Mouse (Mus musculus) midbrain, embryonic 15.5 days (tissue): ENCODE results near the gene Tmem184a. TPM values are rescaled to one million over a fixed set of nuclear protein-coding genes. Genes with fewer than 3 reads are reported as not detected.

ENCODE experiments used
- ATAC-seq: fragments of 200-750 bp; cut with Nextera tagmentation; replicated peaks from 2 replicates; pipeline ENCODE4 v1.8.0; 2017; ENCODE audit warnings: moderate TSS enrichment
- H3K27ac ChIP-seq: fragments of 300-500 bp; sonication (generic); 2 replicates; pipeline ENCODE4 v1.5.1; 2015; ENCODE audit warnings: mild to moderate bottlenecking, inconsistent platforms
- H3K27me3 ChIP-seq: fragments of 300-500 bp; sonication (generic); replicated peaks from 2 replicates; pipeline ENCODE4 v1.6.1; 2015; ENCODE audit warnings: inconsistent platforms
- H3K36me3 ChIP-seq: fragments of 300-500 bp; sonication (generic); replicated peaks from 2 replicates; pipeline ENCODE4 v1.6.1; 2015; ENCODE audit warnings: inconsistent platforms
- H3K4me1 ChIP-seq: fragments of 300-500 bp; sonication (generic); 2 replicates; pipeline ENCODE4 v1.6.1; 2015; ENCODE audit warnings: inconsistent platforms
- H3K4me2 ChIP-seq: fragments of 300-500 bp; sonication (generic); 2 replicates; pipeline ENCODE4 v1.6.1; 2015; ENCODE audit warnings: inconsistent platforms, mild to moderate bottlenecking, moderate library complexity
- H3K4me3 ChIP-seq: fragments of 300-500 bp; sonication (generic); 2 replicates; pipeline ENCODE4 v1.5.1; 2015; ENCODE audit warnings: mild to moderate bottlenecking, inconsistent platforms
- H3K9ac ChIP-seq: fragments of 300-500 bp; sonication (generic); 2 replicates; pipeline ENCODE4 v1.6.1; 2015; ENCODE audit warnings: mild to moderate bottlenecking, inconsistent platforms
- H3K9me3 ChIP-seq: fragments of 300-500 bp; sonication (generic); 2 replicates; pipeline ENCODE4 v1.6.1; 2016; ENCODE audit warnings: inconsistent platforms
- WGBS: fragments of 180-500 bp; shearing (Covaris S2); methylation state at CpG from one replicate; pipeline ENCODE4 v1.1.7; 2015; ENCODE audit warnings: mixed read lengths; 5-methylcytosine and 5-hydroxymethylcytosine counted together
- polyA plus RNA-seq: library from polyadenylated mRNA; unstranded; fragments of >200 nt; fragmentation: Nextera tagmentation; extraction: Ambion mirVana; gene quantifications from 2 replicates; pipeline ENCODE4 v1.2.1, GENCODE M21; 2015

Gene Tmem184a
- polyA plus RNA-seq, 1 experiment from 2014 or later = 0.30 TPM

GRCm38 (mm10) chr5:139826357-139827055, 6.8 kb upstream of the Tmem184a start, which contains the start of the genes Gm26938 and Psmg3:
TSS of gene Gm26938 (minus strand) at chr5:139826407.
TSS of gene Psmg3 (minus strand) at chr5:139826885.
- Histone ChIP-seq H3K4me2 (peak within 1 kb of the TSS; percentile 93), H3K27me3 (no peaks in the 10 kb centered on the region), H3K36me3 (peaks cover 3% of the 10 kb centered on the region; the same call in 1 of the 2 replicates), H3K9ac (peak within 1 kb of the TSS; percentile 83), H3K27ac (peak within 1 kb of the TSS; percentile 83), H3K4me3 (peak within 1 kb of the TSS; percentile 83), H3K9me3 (no peaks in the 10 kb centered on the region), H3K4me1 (peaks cover 18% of the 10 kb centered on the region)
- ATAC-seq = peak; percentile 88
- WGBS = under 1% methylated on average over 43 of the region's 43 CpGs

- 0 out of 2 replicates have a peak overlapping the region, but pooled peaks have one; percentile 18 for H3K27ac ChIP-seq
- H3K9ac ChIP-seq = peak overlapping the region; percentile 83
- H3K4me1 ChIP-seq = peaks cover 18% of the 10 kb centered on the region
- 45% methylated on average over 11 of the region's 11 CpGs for WGBS
- ATAC-seq = 0 out of 2 replicates have a peak, but pooled peaks have one; percentile 31
- no peaks in the 10 kb centered on the region for H3K27me3 ChIP-seq
- no peaks in the 10 kb centered on the region for H3K9me3 ChIP-seq
- H3K4me3 ChIP-seq = peak overlapping the region; percentile 83
- peaks cover 3% of the 10 kb centered on the region; the same call in 1 of the 2 replicates for H3K36me3 ChIP-seq
- peak overlapping the region; percentile 93 for H3K4me2 ChIP-seq
Observed at GRCm38 (mm10) chr5:139825947-139826346, 6.2 kb upstream of the Tmem184a start.

GRCm38 (mm10) chr5:139824531-139824930, 4.8 kb upstream of the Tmem184a start:
- no peak overlapping the region for H3K9ac ChIP-seq
- no peak overlapping the region for H3K4me3 ChIP-seq
- H3K4me1 ChIP-seq = peaks cover 18% of the 10 kb centered on the region
- ATAC-seq = no peak
- H3K36me3 ChIP-seq = peaks cover 3% of the 10 kb centered on the region; the same call in 1 of the 2 replicates
- H3K9me3 ChIP-seq = no peaks in the 10 kb centered on the region
- H3K27ac ChIP-seq = no peak overlapping the region
- WGBS = 87% methylated on average over 10 of the region's 10 CpGs
- H3K27me3 ChIP-seq = no peaks in the 10 kb centered on the region
- no peak overlapping the region for H3K4me2 ChIP-seq

- Histone ChIP-seq H3K4me2 (no peak overlapping the region), H3K9me3 (no peaks in the 10 kb centered on the region), H3K27ac (no peak overlapping the region), H3K27me3 (no peaks in the 10 kb centered on the region), H3K36me3 (peaks cover 3% of the 10 kb centered on the region; the same call in 1 of the 2 replicates), H3K9ac (no peak overlapping the region), H3K4me3 (no peak overlapping the region), H3K4me1 (peaks cover 18% of the 10 kb centered on the region)
- no peak for ATAC-seq
- 85% methylated on average over 12 of the region's 12 CpGs for WGBS
Observed at GRCm38 (mm10) chr5:139821466-139822459, 2.0 kb upstream of the Tmem184a start.

GRCm38 (mm10) chr5:139818801-139819200, 916 bp downstream of the Tmem184a start:
- H3K4me3 ChIP-seq = no peak overlapping the region
- no peaks in the 10 kb centered on the region for H3K9me3 ChIP-seq
- no peak overlapping the region for H3K27ac ChIP-seq
- H3K4me1 ChIP-seq = no peaks in the 10 kb centered on the region
- H3K36me3 ChIP-seq = peaks cover 3% of the 10 kb centered on the region; the same call in 1 of the 2 replicates
- H3K9ac ChIP-seq = no peak overlapping the region
- ATAC-seq = no peak
- no peak overlapping the region for H3K4me2 ChIP-seq
- 56% methylated on average over 4 of the region's 4 CpGs for WGBS
- H3K27me3 ChIP-seq = peaks cover 8% of the 10 kb centered on the region; the same call in 1 of the 2 replicates

- WGBS = 84% methylated on average over 3 of the region's 3 CpGs
- H3K4me3 ChIP-seq = no peak overlapping the region
- ATAC-seq = no peak; the same call in 1 of the 2 replicates
Observed at GRCm38 (mm10) chr5:139818056-139818455, 1.7 kb downstream of the Tmem184a start.

GRCm38 (mm10) chr5:139817292-139817691, 2.4 kb downstream of the Tmem184a start:
- no peak overlapping the region for H3K4me2 ChIP-seq
- WGBS = 6% methylated on average over 1 of the region's 1 CpGs
- H3K9ac ChIP-seq = no peak overlapping the region
- peaks cover 3% of the 10 kb centered on the region; the same call in 1 of the 2 replicates for H3K36me3 ChIP-seq
- no peaks in the 10 kb centered on the region for H3K9me3 ChIP-seq
- H3K4me1 ChIP-seq = no peaks in the 10 kb centered on the region
- no peak for ATAC-seq
- H3K4me3 ChIP-seq = no peak overlapping the region
- H3K27ac ChIP-seq = no peak overlapping the region
- peaks cover 16% of the 10 kb centered on the region for H3K27me3 ChIP-seq

More at GRCm38 (mm10) chr5:139818056-139818455, 1.7 kb downstream of the Tmem184a start:
- Histone ChIP-seq H3K9me3 (no peaks in the 10 kb centered on the region), H3K27me3 (peaks cover 11% of the 10 kb centered on the region), H3K36me3 (peaks cover 3% of the 10 kb centered on the region; the same call in 1 of the 2 replicates), H3K4me2 (no peak overlapping the region), H3K27ac (no peak overlapping the region), H3K4me1 (no peaks in the 10 kb centered on the region), H3K9ac (no peak overlapping the region)

- no peak overlapping the region for H3K9ac ChIP-seq
Observed at GRCm38 (mm10) chr5:139816445-139816844, 3.3 kb downstream of the Tmem184a start.

GRCm38 (mm10) chr5:139815964-139816363, 3.8 kb downstream of the Tmem184a start:
- 81% methylated on average over 6 of the region's 6 CpGs for WGBS
- no peak overlapping the region for H3K4me2 ChIP-seq
- no peaks in the 10 kb centered on the region for H3K4me1 ChIP-seq
- no peak for ATAC-seq
- no peak overlapping the region for H3K27ac ChIP-seq
- no peak overlapping the region for H3K4me3 ChIP-seq
- no peaks in the 10 kb centered on the region for H3K9me3 ChIP-seq
- H3K9ac ChIP-seq = no peak overlapping the region
- peaks cover 16% of the 10 kb centered on the region for H3K27me3 ChIP-seq
- H3K36me3 ChIP-seq = no peaks in the 10 kb centered on the region

More at GRCm38 (mm10) chr5:139816445-139816844, 3.3 kb downstream of the Tmem184a start:
- H3K27ac ChIP-seq = no peak overlapping the region
- no peak for ATAC-seq
- no peak overlapping the region for H3K4me2 ChIP-seq
- H3K36me3 ChIP-seq = no peaks in the 10 kb centered on the region
- H3K27me3 ChIP-seq = peaks cover 16% of the 10 kb centered on the region
- H3K4me1 ChIP-seq = no peaks in the 10 kb centered on the region
- H3K4me3 ChIP-seq = no peak overlapping the region
- no peaks in the 10 kb centered on the region for H3K9me3 ChIP-seq

- H3K9me3 ChIP-seq = no peaks in the 10 kb centered on the region
- ATAC-seq = no peak
Observed at GRCm38 (mm10) chr5:139813963-139814381, 5.7 kb downstream of the Tmem184a start.

GRCm38 (mm10) chr5:139813126-139813490, 6.6 kb downstream of the Tmem184a start:
- Histone ChIP-seq H3K4me2 (no peak overlapping the region), H3K4me3 (no peak overlapping the region), H3K27ac (no peak overlapping the region), H3K27me3 (peaks cover 16% of the 10 kb centered on the region), H3K9me3 (no peaks in the 10 kb centered on the region), H3K9ac (no peak overlapping the region), H3K4me1 (no peaks in the 10 kb centered on the region), H3K36me3 (no peaks in the 10 kb centered on the region)
- ATAC-seq = no peak
- WGBS = 48% methylated on average over 10 of the region's 10 CpGs

More at GRCm38 (mm10) chr5:139813963-139814381, 5.7 kb downstream of the Tmem184a start:
- Histone ChIP-seq H3K9ac (no peak overlapping the region), H3K4me2 (no peak overlapping the region), H3K36me3 (no peaks in the 10 kb centered on the region), H3K4me3 (no peak overlapping the region), H3K4me1 (no peaks in the 10 kb centered on the region), H3K27me3 (peaks cover 16% of the 10 kb centered on the region), H3K27ac (no peak overlapping the region)
- 17% methylated on average over 13 of the region's 13 CpGs for WGBS
